Mouse (Mus musculus) heart, embryonic 15.5 days (tissue): ENCODE results near the gene Maml3. TPM values are rescaled to one million over a fixed set of nuclear protein-coding genes. Genes with fewer than 3 reads are reported as not detected.

Source experiments
- ATAC-seq: fragments of 200-750 bp; cut with Nextera tagmentation; replicated peaks from 2 replicates; pipeline ENCODE4 v1.8.0; 2017; ENCODE audit warnings: low read depth, moderate TSS enrichment; ENCODE audit not compliant: insufficient number of reproducible peaks, insufficient read depth, low FRiP score
- H3K27ac ChIP-seq: fragments of 300-500 bp; sonication (generic); 2 replicates; pipeline ENCODE4 v1.5.1; 2015; ENCODE audit warnings: mild to moderate bottlenecking, inconsistent platforms
- H3K27me3 ChIP-seq: fragments of 300-500 bp; sonication (generic); 2 replicates; pipeline ENCODE4 v1.6.1; 2015; ENCODE audit warnings: inconsistent platforms
- H3K36me3 ChIP-seq: fragments of 300-500 bp; sonication (generic); 2 replicates; pipeline ENCODE4 v1.6.1; 2015; ENCODE audit warnings: mild to moderate bottlenecking, inconsistent platforms
- H3K4me1 ChIP-seq: fragments of 300-500 bp; sonication (generic); replicated peaks from 2 replicates; pipeline ENCODE4 v1.6.1; 2015; ENCODE audit warnings: inconsistent platforms
- H3K4me2 ChIP-seq: fragments of 300-500 bp; sonication (generic); 2 replicates; pipeline ENCODE4 v1.6.1; 2015; ENCODE audit warnings: inconsistent platforms, mild to moderate bottlenecking, moderate library complexity
- H3K4me3 ChIP-seq: fragments of 300-500 bp; sonication (generic); 2 replicates; pipeline ENCODE4 v1.5.1; 2015; ENCODE audit warnings: mild to moderate bottlenecking, inconsistent platforms
- H3K9ac ChIP-seq: fragments of 300-500 bp; sonication (generic); 2 replicates; pipeline ENCODE4 v1.6.1; 2015; ENCODE audit warnings: mild to moderate bottlenecking, inconsistent platforms
- H3K9me3 ChIP-seq: fragments of 300-500 bp; sonication (generic); replicated peaks from 2 replicates; pipeline ENCODE4 v1.6.1; 2016; ENCODE audit warnings: inconsistent platforms
- WGBS: fragments of 180-500 bp; shearing (Covaris S2); methylation state at CpG from one replicate; pipeline ENCODE4 v1.1.7; 2015; ENCODE audit warnings: mixed read lengths; 5-methylcytosine and 5-hydroxymethylcytosine counted together
- polyA plus RNA-seq: library from polyadenylated mRNA; unstranded; fragments of >200 nt; fragmentation: Nextera tagmentation; extraction: Ambion mirVana; gene quantifications from 2 replicates; pipeline ENCODE4 v1.2.1, GENCODE M21; 2015

Maml3 gene
- polyA plus RNA-seq, 1 experiment from 2014 or later: 1.9 TPM

GRCm38 (mm10) chr3:51771839-51772630 is 332.8 kb downstream of the Maml3 start:
- WGBS: 75% methylated on average over 9 of the region's 9 CpGs
- H3K9me3 ChIP-seq: 0 out of 2 replicates have a peak, but pooled peaks cover 3% of the 10 kb centered on the region
- no peaks in the 10 kb centered on the region for H3K36me3 ChIP-seq
- no peak overlapping the region for H3K4me2 ChIP-seq
- no peak overlapping the region for H3K9ac ChIP-seq
- H3K4me1 ChIP-seq: no peaks in the 10 kb centered on the region
- no peak overlapping the region for H3K4me3 ChIP-seq
- no peak overlapping the region for H3K27ac ChIP-seq
- ATAC-seq: no peak
- H3K27me3 ChIP-seq: no peaks in the 10 kb centered on the region

DNA sequence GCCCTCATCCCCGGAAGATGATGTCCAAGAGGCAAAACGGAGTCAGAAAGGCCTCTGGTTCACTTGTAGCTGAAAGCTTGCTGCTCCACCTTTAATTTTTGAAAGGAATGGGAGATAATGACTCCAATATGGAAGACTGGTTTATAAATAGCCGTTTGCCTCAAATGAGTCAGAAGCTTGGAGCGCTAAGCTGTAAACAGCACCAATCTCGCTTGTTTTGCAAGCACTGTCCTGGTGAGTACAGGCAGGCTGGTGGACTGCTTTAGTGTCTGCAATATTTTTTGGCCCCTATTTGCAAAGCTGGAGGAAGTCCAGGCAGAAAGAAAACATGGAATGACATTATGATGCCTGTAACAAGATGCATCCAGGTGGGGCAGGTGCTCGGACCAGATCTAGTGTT is 335.7 kb downstream of the Maml3 start:
- H3K9ac ChIP-seq: no peak overlapping the region
- no peak overlapping the region for H3K27ac ChIP-seq
- H3K27me3 ChIP-seq: no peaks in the 10 kb centered on the region
- H3K9me3 ChIP-seq: 0 out of 2 replicates have a peak, but pooled peaks cover 3% of the 10 kb centered on the region
- no peaks in the 10 kb centered on the region for H3K4me1 ChIP-seq
- ATAC-seq: no peak
- H3K4me3 ChIP-seq: no peak overlapping the region
- 68% methylated on average over 6 of the region's 6 CpGs for WGBS
- no peak overlapping the region for H3K4me2 ChIP-seq
- H3K36me3 ChIP-seq: no peaks in the 10 kb centered on the region

- WGBS: 72% methylated on average over 12 of the region's 12 CpGs
- no peaks in the 10 kb centered on the region for H3K4me1 ChIP-seq
Observed at GRCm38 (mm10) chr3:51765220-51765923, 339.5 kb downstream of the Maml3 start.

DNA sequence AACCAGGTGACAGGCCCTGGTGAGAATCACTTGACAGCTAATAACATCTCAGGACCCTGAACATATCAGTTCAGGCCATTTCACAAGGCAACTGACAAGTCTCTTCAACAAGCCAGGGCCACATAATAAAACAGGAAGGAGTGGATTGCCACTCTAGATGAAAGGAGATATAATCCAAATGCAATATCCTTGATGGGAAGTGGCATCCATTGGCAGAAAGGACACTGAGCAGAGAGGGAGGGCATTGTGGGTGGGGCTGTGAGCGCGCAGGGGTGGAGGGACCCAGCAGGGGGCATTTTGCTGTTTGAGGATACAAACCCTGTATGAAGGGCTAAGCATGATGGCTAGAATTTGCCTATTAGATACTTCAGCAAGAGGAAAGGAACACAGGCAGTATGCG is 340.7 kb downstream of the Maml3 start:
- no peak overlapping the region for H3K4me2 ChIP-seq
- H3K36me3 ChIP-seq: no peaks in the 10 kb centered on the region
- 71% methylated on average over 3 of the region's 3 CpGs for WGBS
- H3K27ac ChIP-seq: no peak overlapping the region
- ATAC-seq: 0 out of 2 replicates have a peak, but pooled peaks have one; percentile 27
- no peak overlapping the region for H3K4me3 ChIP-seq
- H3K4me1 ChIP-seq: no peaks in the 10 kb centered on the region
- H3K27me3 ChIP-seq: no peaks in the 10 kb centered on the region; the same call in 1 of the 2 replicates
- no peak overlapping the region for H3K9ac ChIP-seq
- H3K9me3 ChIP-seq: no peaks in the 10 kb centered on the region

More at GRCm38 (mm10) chr3:51765220-51765923, 339.5 kb downstream of the Maml3 start:
- H3K4me3 ChIP-seq: no peak overlapping the region
- no peak for ATAC-seq
- H3K27ac ChIP-seq: no peak overlapping the region
- no peak overlapping the region for H3K4me2 ChIP-seq
- H3K9me3 ChIP-seq: no peaks in the 10 kb centered on the region
- H3K9ac ChIP-seq: no peak overlapping the region
- H3K27me3 ChIP-seq: no peaks in the 10 kb centered on the region; the same call in 1 of the 2 replicates
- H3K36me3 ChIP-seq: no peaks in the 10 kb centered on the region

DNA sequence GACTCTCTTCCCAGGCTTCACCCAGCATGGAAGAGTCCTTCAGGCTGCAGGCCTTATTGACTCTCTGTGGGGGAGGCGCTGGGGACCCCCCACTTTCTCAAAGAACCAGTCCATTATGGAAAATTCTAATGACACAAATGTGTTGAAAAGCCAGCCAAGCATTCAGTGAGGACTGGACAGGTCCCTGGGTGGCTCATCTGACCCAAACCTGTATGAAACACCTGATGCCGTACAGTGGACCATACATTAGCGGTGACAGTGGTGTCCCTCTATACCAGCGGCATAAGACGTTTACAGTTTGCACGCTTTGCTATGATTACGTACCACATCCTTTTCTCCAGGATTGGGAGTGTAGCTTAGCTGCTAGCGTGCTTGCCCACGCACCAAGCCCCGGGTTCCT is 342.0 kb downstream of the Maml3 start:
- Histone ChIP-seq H3K4me1 (no peaks in the 10 kb centered on the region), H3K4me2 (no peak overlapping the region), H3K9me3 (no peaks in the 10 kb centered on the region), H3K27me3 (no peaks in the 10 kb centered on the region; the same call in 1 of the 2 replicates), H3K27ac (no peak overlapping the region), H3K36me3 (no peaks in the 10 kb centered on the region), H3K9ac (no peak overlapping the region), H3K4me3 (no peak overlapping the region)
- ATAC-seq: no peak
- 94% methylated on average over 10 of the region's 10 CpGs for WGBS

DNA sequence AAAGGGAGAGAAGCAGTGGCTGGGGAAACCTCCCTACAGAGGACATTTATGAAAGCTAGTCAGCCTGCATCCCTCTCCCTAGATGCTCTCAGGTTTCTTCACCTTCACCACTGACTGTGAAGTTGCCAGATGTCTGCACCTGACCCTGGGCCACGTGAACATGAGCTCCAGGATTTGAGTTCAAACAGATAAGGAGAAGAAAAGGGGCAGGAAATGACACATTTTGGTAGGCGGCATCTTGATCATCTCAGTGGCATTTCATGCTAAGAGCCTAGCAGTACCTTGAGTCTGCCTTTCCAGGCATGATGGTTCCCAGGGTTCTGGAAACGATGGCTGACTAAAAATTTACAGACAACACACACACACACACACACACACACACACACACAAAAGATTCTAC is 345.3 kb downstream of the Maml3 start:
- no peak overlapping the region for H3K4me2 ChIP-seq
- H3K9ac ChIP-seq: no peak overlapping the region
- H3K27ac ChIP-seq: no peak overlapping the region
- H3K9me3 ChIP-seq: no peaks in the 10 kb centered on the region
- ATAC-seq: no peak
- no peaks in the 10 kb centered on the region; the same call in 1 of the 2 replicates for H3K27me3 ChIP-seq
- no peak overlapping the region for H3K4me3 ChIP-seq
- H3K4me1 ChIP-seq: peaks cover 12% of the 10 kb centered on the region
- 55% methylated on average over 3 of the region's 3 CpGs for WGBS
- H3K36me3 ChIP-seq: no peaks in the 10 kb centered on the region

DNA sequence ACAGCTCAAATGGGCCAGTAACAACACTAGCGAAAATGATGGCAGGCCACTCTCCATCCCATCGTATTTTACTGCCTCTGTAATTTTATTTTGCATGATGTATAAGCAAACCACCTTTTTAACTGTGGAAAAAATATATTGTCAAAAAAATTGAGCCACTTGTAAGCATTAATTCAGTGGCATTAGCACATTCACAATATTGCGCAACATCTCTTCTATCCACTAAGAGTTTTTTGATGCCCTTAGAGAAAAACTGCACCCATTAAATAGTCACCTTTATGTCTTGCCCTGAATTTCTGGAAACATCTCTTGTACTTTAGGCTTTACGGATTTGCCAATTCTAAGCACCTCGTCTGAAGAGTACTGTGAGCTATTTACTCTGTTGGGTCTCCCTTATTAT is 347.8 kb downstream of the Maml3 start:
- no peaks in the 10 kb centered on the region; the same call in 1 of the 2 replicates for H3K27me3 ChIP-seq
- no peak overlapping the region for H3K4me3 ChIP-seq
- H3K4me1 ChIP-seq: peaks cover 13% of the 10 kb centered on the region
- no peaks in the 10 kb centered on the region for H3K36me3 ChIP-seq
- WGBS: 93% methylated on average over 5 of the region's 5 CpGs
- H3K4me2 ChIP-seq: no peak overlapping the region
- ATAC-seq: no peak
- no peak overlapping the region for H3K9ac ChIP-seq
- no peak overlapping the region for H3K27ac ChIP-seq
- no peaks in the 10 kb centered on the region for H3K9me3 ChIP-seq

DNA sequence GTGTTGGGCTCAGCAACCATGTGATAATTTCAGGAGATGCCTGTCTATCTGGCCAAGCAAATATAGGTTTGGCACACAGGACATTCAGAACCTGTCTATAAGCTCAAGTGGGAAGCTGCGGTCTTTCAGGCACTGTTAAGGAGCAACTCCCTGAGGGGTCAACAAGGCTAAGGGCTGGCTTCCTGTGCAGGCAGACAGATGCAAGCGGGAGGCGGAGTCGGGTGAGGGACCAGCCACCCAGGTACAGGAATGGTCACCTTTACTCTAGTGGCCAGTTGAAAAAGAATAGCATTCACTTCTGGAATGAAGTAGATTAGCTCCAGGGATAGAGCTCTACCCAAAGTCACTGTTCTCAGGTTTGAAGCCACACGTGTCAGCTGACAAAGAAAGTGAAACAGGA is 348.6 kb downstream of the Maml3 start:
- Histone ChIP-seq H3K36me3 (no peaks in the 10 kb centered on the region), H3K27me3 (no peaks in the 10 kb centered on the region), H3K9ac (no peak overlapping the region), H3K4me2 (no peak overlapping the region), H3K4me3 (no peak overlapping the region), H3K9me3 (no peaks in the 10 kb centered on the region), H3K27ac (no peak overlapping the region), H3K4me1 (peaks cover 17% of the 10 kb centered on the region)
- ATAC-seq: no peak
- WGBS: 65% methylated on average over 5 of the region's 5 CpGs

DNA sequence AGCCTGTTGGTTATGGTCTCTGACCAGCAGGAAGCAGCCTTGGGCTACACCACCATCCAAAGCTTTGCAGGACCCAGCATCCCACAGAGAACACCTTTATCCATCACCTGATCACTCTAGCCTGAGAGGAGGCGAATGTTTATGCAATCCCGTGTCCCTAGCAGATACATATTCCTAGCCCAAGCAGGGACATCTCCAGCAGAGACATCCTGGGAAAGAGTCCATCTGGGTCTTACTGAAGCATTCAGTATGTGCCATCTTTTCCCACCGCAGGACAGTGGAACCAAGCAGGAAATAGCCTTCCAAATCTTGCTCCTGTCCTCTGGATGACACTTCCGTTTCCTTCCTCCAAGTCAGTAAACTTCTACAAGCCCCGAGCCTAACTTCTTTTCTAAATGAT is 351.6 kb downstream of the Maml3 start:
- no peak overlapping the region for H3K27ac ChIP-seq
- no peaks in the 10 kb centered on the region for H3K36me3 ChIP-seq
- peaks cover 46% of the 10 kb centered on the region for H3K4me1 ChIP-seq
- H3K27me3 ChIP-seq: no peaks in the 10 kb centered on the region
- H3K4me2 ChIP-seq: no peak overlapping the region
- H3K4me3 ChIP-seq: no peak overlapping the region
- ATAC-seq: no peak
- H3K9me3 ChIP-seq: no peaks in the 10 kb centered on the region
- 72% methylated on average over 5 of the region's 5 CpGs for WGBS
- no peak overlapping the region for H3K9ac ChIP-seq

DNA sequence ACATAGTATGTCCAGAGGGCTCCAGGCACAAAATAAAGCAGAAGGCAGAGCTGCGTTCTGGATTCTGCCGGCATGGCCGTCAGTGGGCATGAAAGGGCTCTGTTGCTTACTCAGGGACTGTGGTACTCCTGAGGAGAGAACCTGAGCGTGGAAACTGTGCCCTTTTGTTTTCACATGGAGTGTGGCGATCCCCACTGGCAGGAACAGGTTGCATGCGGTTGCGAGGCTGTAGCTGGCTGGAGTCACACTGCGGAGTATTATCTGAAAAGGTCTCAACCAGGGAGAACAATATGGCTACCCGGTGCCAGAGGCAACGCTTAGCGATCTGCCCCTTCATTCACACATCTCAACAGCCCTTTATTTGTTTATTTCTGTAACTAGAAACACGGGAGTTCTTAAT is 353.4 kb downstream of the Maml3 start:
- ATAC-seq: no peak
- no peaks in the 10 kb centered on the region for H3K27me3 ChIP-seq
- H3K4me1 ChIP-seq: peaks cover 46% of the 10 kb centered on the region
- no peaks in the 10 kb centered on the region for H3K9me3 ChIP-seq
- peak overlapping the region; percentile 96 for H3K27ac ChIP-seq
- no peak overlapping the region for H3K4me3 ChIP-seq
- no peak overlapping the region for H3K4me2 ChIP-seq
- 82% methylated on average over 12 of the region's 12 CpGs for WGBS
- no peaks in the 10 kb centered on the region for H3K36me3 ChIP-seq
- no peak overlapping the region for H3K9ac ChIP-seq

- H3K9ac ChIP-seq: peak overlapping the region; percentile 44; the same call in 1 of the 2 replicates
- 19% methylated on average over 8 of the region's 8 CpGs for WGBS
- H3K9me3 ChIP-seq: no peaks in the 10 kb centered on the region
- no peaks in the 10 kb centered on the region for H3K36me3 ChIP-seq
- peak overlapping the region; percentile 96 for H3K27ac ChIP-seq
- H3K4me2 ChIP-seq: peak overlapping the region; percentile 48
- ATAC-seq: peak; percentile 86
- peak overlapping the region; percentile 12; the same call in 1 of the 2 replicates for H3K4me3 ChIP-seq
- H3K27me3 ChIP-seq: no peaks in the 10 kb centered on the region
- peaks cover 34% of the 10 kb centered on the region for H3K4me1 ChIP-seq
Observed at GRCm38 (mm10) chr3:51749812-51750481, 354.9 kb downstream of the Maml3 start.
